Mouse (Mus musculus) liver, embryonic 14.5 days (tissue): ENCODE measurements at regions not wholly inside any gene's neighbourhood (a gene's known extent, or its start where the extent isn't known, plus 50 kb on each side); places are given as distances from the start of the nearest gene placed in this dataset.

Experiments
- ATAC-seq: fragments of 200-750 bp; cut with Nextera tagmentation; 2 replicates; pipeline ENCODE4 v1.8.0; 2017; ENCODE audit warnings: moderate number of reproducible peaks, mild to moderate bottlenecking, moderate library complexity; ENCODE audit not compliant: insufficient read depth
- DNase-seq, 3 experiments: peaks; one replicate each; pipeline ENCODE4 v3.0.0-alpha.2; 2012 to 2013; ENCODE audit warnings: low read depth in 3 of 3, low spot score in 3 of 3
- H3K27ac ChIP-seq: fragments of 300-500 bp; sonication (generic); 2 replicates; pipeline ENCODE4 v1.5.1; 2014; ENCODE audit warnings: moderate library complexity, mild to moderate bottlenecking, control low read depth, inconsistent platforms
- H3K27me3 ChIP-seq: fragments of 300-500 bp; sonication (generic); 2 replicates; pipeline ENCODE4 v1.6.1; 2014; ENCODE audit warnings: mild to moderate bottlenecking, low read length, moderate library complexity; ENCODE audit not compliant: control insufficient read depth, insufficient read depth
- H3K36me3 ChIP-seq: fragments of 300-500 bp; sonication (generic); replicated peaks from 2 replicates; pipeline ENCODE4 v1.6.1; 2014; ENCODE audit warnings: low read depth; ENCODE audit not compliant: control insufficient read depth, insufficient read depth
- H3K4me1 ChIP-seq, 2 experiments: fragments of 200-500 bp in 1 of 2; fragments of 300-500 bp in 1 of 2; sonication (generic) in 1 of 2; replicated peaks; 2 replicates each; pipeline ENCODE4 v1.6.1; 2012 to 2014; ENCODE audit warnings: antibody characterized with exemption in 1 of 2, inconsistent platforms in 1 of 2, low read length in 1 of 2; ENCODE audit not compliant: control insufficient read depth in 2 of 2, insufficient read depth in 2 of 2
- H3K4me2 ChIP-seq: fragments of 300-500 bp; sonication (generic); 2 replicates; pipeline ENCODE4 v1.6.1; 2014; ENCODE audit warnings: low read depth, mild to moderate bottlenecking, control low read depth, moderate library complexity
- H3K4me3 ChIP-seq, 2 experiments: fragments of 200-500 bp in 1 of 2; fragments of 300-500 bp in 1 of 2; sonication (generic) in 1 of 2; 2 replicates each; pipeline ENCODE4 v1.5.1; 2012 to 2014; ENCODE audit warnings: low read depth in 2 of 2, low read length in 2 of 2, mild to moderate bottlenecking in 2 of 2, control low read depth in 1 of 2, inconsistent platforms in 1 of 2, moderate library complexity in 1 of 2; ENCODE audit not compliant: insufficient read depth in 1 of 2
- H3K9ac ChIP-seq: fragments of 300-500 bp; sonication (generic); replicated peaks from 2 replicates; pipeline ENCODE4 v1.6.1; 2014; ENCODE audit warnings: mild to moderate bottlenecking, control low read depth, moderate library complexity
- H3K9me3 ChIP-seq: fragments of 300-500 bp; sonication (generic); 2 replicates; pipeline ENCODE4 v1.6.1; 2016; ENCODE audit warnings: low read length, mixed read lengths; ENCODE audit not compliant: control insufficient read depth
- CTCF ChIP-seq: IDR thresholded peaks from 2 replicates; pipeline ENCODE4 v1.5.1; 2016; ENCODE audit warnings: antibody characterized with exemption, low read depth, control low read depth
- EP300 ChIP-seq: IDR thresholded peaks from 2 replicates; pipeline ENCODE4 v1.6.1; 2016; ENCODE audit warnings: antibody characterized with exemption, low read depth
- WGBS: fragments of 180-500 bp; shearing (Covaris S2); extraction: QIAGEN DNeasy Blood & Tissue Kit; methylation state at CpG from one replicate; pipeline ENCODE4 v1.1.7; 2014; ENCODE audit not compliant: insufficient replicate concordance; 5-methylcytosine and 5-hydroxymethylcytosine counted together

GRCm38 (mm10) chr13:52205951-52206350 lies 325.1 kb downstream of the Diras2 start:
- H3K4me3 ChIP-seq: no peak overlapping the region
- H3K4me1 ChIP-seq: no peaks in the 10 kb centered on the region
- TF ChIP-seq EP300: no peak
- no peak for TF ChIP-seq CTCF
- H3K9me3 ChIP-seq: no peaks in the 10 kb centered on the region
- no peaks in the 10 kb centered on the region for H3K27me3 ChIP-seq
- DNase-seq: no peak
- no peak overlapping the region for H3K27ac ChIP-seq
- no peak overlapping the region for H3K9ac ChIP-seq
- no peak for ATAC-seq
- WGBS: 48% methylated on average over 4 of the region's 4 CpGs
- H3K36me3 ChIP-seq: no peaks in the 10 kb centered on the region
- no peak overlapping the region for H3K4me2 ChIP-seq

DNA sequence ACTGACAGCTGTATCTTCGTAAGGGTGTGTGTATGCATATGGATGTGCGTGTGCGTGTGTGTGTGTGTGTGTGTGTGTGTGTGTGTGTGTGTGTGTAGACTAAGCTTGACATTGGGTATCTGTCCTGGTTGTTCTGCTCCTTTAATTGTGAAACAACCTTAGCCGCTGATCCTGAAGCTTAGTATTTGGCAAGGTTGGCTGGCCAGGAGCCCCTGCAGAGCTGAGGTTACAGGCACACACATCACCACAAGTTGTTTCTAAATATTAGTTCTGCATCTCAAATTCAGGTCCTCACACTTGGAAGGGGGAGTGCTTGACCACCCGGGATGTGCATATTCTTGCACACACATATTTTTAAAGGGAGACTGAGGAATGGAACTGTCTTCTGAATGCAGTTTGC lies 314.7 kb downstream of the Diras2 start:
- Histone ChIP-seq H3K4me1 (no peaks in the 10 kb centered on the region), H3K4me3 (no peak overlapping the region), H3K27ac (no peak overlapping the region), H3K36me3 (no peaks in the 10 kb centered on the region), H3K27me3 (no peaks in the 10 kb centered on the region), H3K9ac (no peak overlapping the region), H3K9me3 (no peaks in the 10 kb centered on the region), H3K4me2 (no peak overlapping the region)
- DNase-seq: no peak
- WGBS: 77% methylated on average over 5 of the region's 5 CpGs
- no peak for ATAC-seq
- TF ChIP-seq CTCF: no peak
- no peak for TF ChIP-seq EP300

DNA sequence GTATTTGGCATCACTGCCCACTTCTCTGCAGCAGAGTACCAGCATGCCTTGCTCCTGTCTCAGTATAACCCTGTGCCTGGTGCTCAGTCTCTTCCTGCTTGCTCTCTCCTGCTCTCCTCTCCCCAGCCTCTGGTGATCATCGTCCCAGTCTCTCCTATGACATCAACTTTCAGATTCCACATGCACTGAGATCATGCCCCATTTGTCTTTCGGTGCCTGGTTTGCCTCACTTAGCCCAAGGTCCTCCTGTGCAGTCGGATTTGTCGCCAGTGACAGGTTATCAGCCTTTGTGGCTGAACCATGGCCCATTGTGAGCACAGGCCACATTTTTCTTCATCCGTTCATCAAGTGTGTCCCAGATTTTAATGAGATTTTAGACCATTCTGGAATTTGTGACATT lies 314.0 kb downstream of the Diras2 start:
- Histone ChIP-seq H3K27ac (no peak overlapping the region), H3K4me1 (0 out of 4 replicates have a peak, but pooled peaks cover 0 to 1% of the 10 kb centered on the region in 2 experiments), H3K9me3 (no peaks in the 10 kb centered on the region), H3K27me3 (no peaks in the 10 kb centered on the region), H3K9ac (no peak overlapping the region), H3K36me3 (no peaks in the 10 kb centered on the region), H3K4me2 (no peak overlapping the region), H3K4me3 (no peak overlapping the region)
- TF ChIP-seq CTCF: no peak
- ATAC-seq (no peak), DNase-seq (no peak)
- WGBS: 52% methylated on average over 5 of the region's 5 CpGs

DNA sequence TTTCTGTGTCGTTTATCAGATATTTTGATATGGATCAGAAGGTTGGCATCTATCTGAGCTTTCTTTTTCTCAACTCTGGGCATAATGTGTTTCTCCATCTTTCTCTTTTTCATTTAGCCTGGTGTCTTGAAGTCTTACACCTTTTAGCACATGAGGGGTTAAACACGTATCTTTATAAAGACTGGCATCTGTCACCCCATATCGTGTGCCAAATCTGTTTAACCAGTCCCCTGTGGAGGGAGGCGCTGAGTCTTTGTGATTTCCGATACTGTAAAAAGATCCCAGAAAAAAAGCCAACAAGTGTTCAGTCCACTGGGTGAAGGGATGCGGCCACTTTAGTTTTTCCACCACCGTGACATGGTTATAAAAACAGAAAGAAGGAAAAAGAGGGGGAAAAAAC lies 313.3 kb downstream of the Diras2 start:
- H3K27ac ChIP-seq: no peak overlapping the region
- DNase-seq (no peak), ATAC-seq (no peak)
- no peaks in the 10 kb centered on the region for H3K9me3 ChIP-seq
- H3K36me3 ChIP-seq: no peaks in the 10 kb centered on the region
- H3K27me3 ChIP-seq: no peaks in the 10 kb centered on the region
- H3K4me1 ChIP-seq: peaks cover 0 to 7% of the 10 kb centered on the region in 2 experiments; a peak in 2 of 4 replicates
- WGBS: 62% methylated on average over 7 of the region's 7 CpGs
- H3K4me3 ChIP-seq: no peak overlapping the region
- TF ChIP-seq CTCF (no peak), EP300 (no peak)
- H3K9ac ChIP-seq: no peak overlapping the region
- H3K4me2 ChIP-seq: no peak overlapping the region

DNA sequence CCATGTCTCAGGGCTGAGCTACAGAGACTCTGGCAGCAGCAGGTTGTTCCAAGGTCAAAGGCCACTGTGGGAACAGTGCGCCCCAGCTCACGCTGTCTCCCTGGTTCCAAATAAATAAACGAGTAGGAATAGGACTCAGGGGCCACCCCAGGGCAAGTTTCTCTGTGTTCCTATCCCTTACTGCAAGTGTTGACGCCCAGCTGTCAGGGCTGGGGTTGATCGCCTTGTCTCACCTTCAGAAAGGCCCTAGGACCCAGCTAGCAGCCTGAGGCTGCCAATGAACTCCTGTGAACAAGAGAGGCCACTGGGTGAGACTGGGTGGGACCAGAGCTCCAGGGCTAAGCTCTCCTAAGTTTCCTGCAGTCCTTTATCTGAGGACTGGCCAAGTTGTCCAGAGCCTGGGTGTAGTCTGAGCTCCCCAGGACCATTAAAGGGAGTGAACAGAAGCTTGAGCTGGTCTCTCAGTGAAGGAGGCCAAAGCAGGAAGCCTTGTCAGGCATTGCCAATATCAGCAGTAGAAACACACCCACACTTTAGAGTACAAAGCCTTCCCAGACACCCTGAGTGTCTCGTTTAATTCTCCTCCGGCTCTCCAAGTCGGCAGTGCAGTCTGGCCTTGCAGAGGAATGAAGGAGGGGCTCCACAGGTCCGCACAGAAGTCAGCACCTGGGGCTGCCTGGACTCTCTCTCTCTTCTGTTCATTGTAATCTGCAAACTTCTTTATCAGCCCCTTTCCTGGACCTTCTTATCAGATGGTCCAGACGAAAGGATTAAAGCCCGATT lies 308.6 kb downstream of the Diras2 start:
- no peak for ATAC-seq
- no peak for DNase-seq
- H3K4me3 ChIP-seq: no peak overlapping the region
- no peaks in the 10 kb centered on the region for H3K36me3 ChIP-seq
- H3K9me3 ChIP-seq: no peaks in the 10 kb centered on the region
- 35% methylated on average over 11 of the region's 11 CpGs for WGBS
- H3K27ac ChIP-seq: no peak overlapping the region
- H3K4me1 ChIP-seq: peaks cover 3 to 15% of the 10 kb centered on the region in 2 experiments
- H3K4me2 ChIP-seq: no peak overlapping the region
- no peak overlapping the region for H3K9ac ChIP-seq
- TF ChIP-seq EP300 (no peak), CTCF (no peak)
- H3K27me3 ChIP-seq: no peaks in the 10 kb centered on the region
